Mouse (Mus musculus) large intestine, adult 2 months (tissue): ENCODE data around the gene Xpr1. TPM values are rescaled to one million over a fixed set of nuclear protein-coding genes. Genes with fewer than 3 reads are reported as not detected.
"Not testable (repeated sequence)": the region's sequence is repeated elsewhere in the genome, so short reads cannot be mapped to it uniquely, and the experiment has no call there.

Source experiments
- DNase-seq: peaks from one replicate; pipeline ENCODE4 v3.0.0-alpha.2; 2012; ENCODE audit warnings: low read depth, low spot score
- WGBS: fragments of 180-500 bp; shearing (Covaris S2); methylation state at CpG from one replicate; pipeline ENCODE4 v1.1.7; 2018; 5-methylcytosine and 5-hydroxymethylcytosine counted together
- polyA plus RNA-seq: library from polyadenylated mRNA; depleted of rRNA; stranded (reverse); fragments of >200 nt; gene quantifications from 2 replicates; pipeline ENCODE4 v1.2.3, GENCODE M21; 2012

Gene Xpr1
- polyA plus RNA-seq, 1 experiment = 5.0 TPM

- 88% methylated on average over 4 of the region's 4 CpGs for WGBS
- no peak for DNase-seq
Observed at GRCm38 (mm10) chr1:155272953-155273352, 144.3 kb downstream of the Xpr1 start.

GRCm38 (mm10) chr1:155262496-155262895, 154.7 kb downstream of the Xpr1 start:
- 89% methylated on average over 10 of the region's 10 CpGs for WGBS
- DNase-seq = not testable (repeated sequence)

- no peak for DNase-seq
- 88% methylated on average over 8 of the region's 8 CpGs for WGBS
Observed at GRCm38 (mm10) chr1:155254309-155254708, 162.9 kb downstream of the Xpr1 start.

GRCm38 (mm10) chr1:155253126-155253525, 164.1 kb downstream of the Xpr1 start:
- WGBS = 68% methylated on average over 12 of the region's 12 CpGs
- no peak for DNase-seq

GRCm38 (mm10) chr1:155252631-155253121, 164.5 kb downstream of the Xpr1 start:
- no peak for DNase-seq
- WGBS = 37% methylated on average over 6 of the region's 6 CpGs

GRCm38 (mm10) chr1:155251596-155251995, 165.6 kb downstream of the Xpr1 start:
- DNase-seq = no peak
- 73% methylated on average over 5 of the region's 5 CpGs for WGBS

GRCm38 (mm10) chr1:155250531-155251135, 166.6 kb downstream of the Xpr1 start:
- DNase-seq = no peak
- 47% methylated on average over 4 of the region's 4 CpGs for WGBS

GRCm38 (mm10) chr1:155249896-155250295, 167.3 kb downstream of the Xpr1 start:
- 37% methylated on average over 5 of the region's 5 CpGs for WGBS
- DNase-seq = no peak

- 48% methylated on average over 5 of the region's 5 CpGs for WGBS
- DNase-seq = no peak
Observed at GRCm38 (mm10) chr1:155248041-155248440, 169.2 kb downstream of the Xpr1 start.

GRCm38 (mm10) chr1:155247441-155247840, 169.8 kb downstream of the Xpr1 start:
- WGBS = 20% methylated on average over 5 of the region's 5 CpGs
- no peak for DNase-seq

GRCm38 (mm10) chr1:155245516-155245915, 171.7 kb downstream of the Xpr1 start:
- no peak for DNase-seq
- 67% methylated on average over 7 of the region's 7 CpGs for WGBS

- 8% methylated on average over 29 of the region's 29 CpGs for WGBS
- DNase-seq = no peak
Observed at GRCm38 (mm10) chr1:155244771-155245211, 172.4 kb downstream of the Xpr1 start.

- no peak for DNase-seq
- 4% methylated on average over 85 of the region's 85 CpGs for WGBS
Observed at GRCm38 (mm10) chr1:155243797-155244770, 173.1 kb downstream of the Xpr1 start, which contains the start of gene BC034090. Gene BC034090, minus strand, starts transcription at chr1:155244444.

GRCm38 (mm10) chr1:155242488-155242745, 174.8 kb downstream of the Xpr1 start:
- 37% methylated on average over 1 of the region's 1 CpGs for WGBS
- no peak for DNase-seq

- no peak for DNase-seq
- 78% methylated on average over 12 of the region's 12 CpGs for WGBS
Observed at GRCm38 (mm10) chr1:155241701-155242487, 175.3 kb downstream of the Xpr1 start.

GRCm38 (mm10) chr1:155239962-155240717, 177.1 kb downstream of the Xpr1 start:
- 65% methylated on average over 6 of the region's 6 CpGs for WGBS
- DNase-seq = no peak

GRCm38 (mm10) chr1:155239169-155239568, 178.0 kb downstream of the Xpr1 start:
- no peak for DNase-seq
- 83% methylated on average over 4 of the region's 4 CpGs for WGBS

GRCm38 (mm10) chr1:155238126-155238525, 179.1 kb downstream of the Xpr1 start:
- no peak for DNase-seq
- 76% methylated on average over 5 of the region's 5 CpGs for WGBS

- WGBS = 81% methylated on average over 11 of the region's 11 CpGs
- no peak for DNase-seq
Observed at GRCm38 (mm10) chr1:155237390-155237789, 179.8 kb downstream of the Xpr1 start.
